Mouse (Mus musculus) liver, embryonic 12.5 days (tissue): ENCODE data around the gene Ldha. TPM values are rescaled to one million over a fixed set of nuclear protein-coding genes. Genes with fewer than 3 reads are reported as not detected.

Source experiments
- ATAC-seq: fragments of 200-750 bp; cut with Nextera tagmentation; 2 replicates; pipeline ENCODE4 v1.8.0; 2017; ENCODE audit warnings: moderate number of reproducible peaks, mild to moderate bottlenecking, moderate library complexity
- H3K27ac ChIP-seq: fragments of 300-500 bp; sonication (generic); 2 replicates; pipeline ENCODE4 v1.5.1; 2016; ENCODE audit warnings: mild to moderate bottlenecking
- H3K27me3 ChIP-seq: fragments of 300-500 bp; sonication (generic); replicated peaks from 2 replicates; pipeline ENCODE4 v1.6.1; 2016; ENCODE audit warnings: mild to moderate bottlenecking, moderate library complexity
- H3K36me3 ChIP-seq: fragments of 300-500 bp; sonication (generic); 2 replicates; pipeline ENCODE4 v1.6.1; 2016; ENCODE audit warnings: mild to moderate bottlenecking, moderate library complexity
- H3K4me1 ChIP-seq: fragments of 300-500 bp; sonication (generic); 2 replicates; pipeline ENCODE4 v1.6.1; 2016
- H3K4me2 ChIP-seq: fragments of 300-500 bp; sonication (generic); 2 replicates; pipeline ENCODE4 v1.6.1; 2016; ENCODE audit warnings: mild to moderate bottlenecking, moderate library complexity
- H3K4me3 ChIP-seq: fragments of 300-500 bp; sonication (generic); 2 replicates; pipeline ENCODE4 v1.5.1; 2016; ENCODE audit warnings: mild to moderate bottlenecking, moderate library complexity
- H3K9ac ChIP-seq: fragments of 300-500 bp; sonication (generic); 2 replicates; pipeline ENCODE4 v1.6.1; 2016; ENCODE audit warnings: mild to moderate bottlenecking, moderate library complexity
- H3K9me3 ChIP-seq: fragments of 300-500 bp; sonication (generic); replicated peaks from 2 replicates; pipeline ENCODE4 v1.6.1; 2016; ENCODE audit warnings: mild to moderate bottlenecking, moderate library complexity
- WGBS: fragments of 180-500 bp; shearing (Covaris S2); methylation state at CpG from one replicate; pipeline ENCODE4 v1.1.7; 2016; ENCODE audit not compliant: insufficient replicate concordance; 5-methylcytosine and 5-hydroxymethylcytosine counted together
- polyA plus RNA-seq: library from polyadenylated mRNA; unstranded; fragments of >200 nt; fragmentation: Nextera tagmentation; extraction: Ambion mirVana; gene quantifications from 2 replicates; pipeline ENCODE4 v1.2.1, GENCODE M21; 2016

The Ldha gene
- polyA plus RNA-seq, 1 experiment from 2014 or later, result 1,789 TPM

DNA sequence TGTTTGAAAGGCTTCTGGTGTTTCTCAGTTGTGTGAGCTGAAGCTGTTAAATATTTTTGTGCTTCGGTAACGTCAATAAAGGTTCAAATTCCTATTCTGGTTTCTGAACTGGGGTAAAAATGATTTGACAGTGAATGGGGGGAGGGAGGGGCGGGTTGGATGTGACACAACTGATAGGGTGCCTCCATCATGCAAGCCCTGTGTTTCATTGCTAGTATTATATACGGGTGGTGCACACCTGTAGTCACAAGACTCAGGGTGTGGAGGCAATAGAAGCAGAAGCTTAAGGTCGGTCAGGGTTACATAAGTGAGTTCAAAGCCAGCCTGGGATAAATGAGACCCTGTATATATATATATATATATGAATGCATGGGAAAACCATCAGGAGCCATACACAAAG, 1.4 kb upstream of the Ldha start:
- peaks cover 63% of the 10 kb centered on the region for H3K4me1 ChIP-seq
- WGBS, result 55% methylated on average over 5 of the region's 5 CpGs
- no peak for ATAC-seq

DNA sequence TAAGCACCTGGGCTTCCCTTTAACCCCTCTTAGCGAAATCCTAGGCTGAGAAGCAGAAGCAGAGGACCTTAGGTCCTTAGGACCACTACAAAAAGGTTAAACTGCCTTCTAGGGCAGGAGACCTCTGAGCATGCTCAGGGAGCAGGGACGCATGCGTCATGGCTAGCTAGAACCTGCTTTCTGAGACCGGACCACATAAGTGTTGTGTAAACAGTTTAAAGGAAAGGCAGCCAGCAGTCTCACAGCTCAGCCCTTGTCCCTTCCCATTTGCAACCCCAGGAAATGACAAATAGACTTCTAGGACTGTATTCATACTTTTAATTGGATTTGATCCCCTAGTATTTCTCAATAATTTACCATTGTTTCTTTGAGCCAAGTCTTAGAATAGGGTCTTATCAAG, 949 bp upstream of the Ldha start:
- H3K4me3 ChIP-seq, result no peak overlapping the region
- no peak overlapping the region for H3K4me2 ChIP-seq
- no peaks in the 10 kb centered on the region for H3K9me3 ChIP-seq
- H3K4me1 ChIP-seq, result peaks cover 65% of the 10 kb centered on the region
- ATAC-seq, result no peak
- no peak overlapping the region for H3K9ac ChIP-seq
- WGBS, result 48% methylated on average over 4 of the region's 4 CpGs
- H3K36me3 ChIP-seq, result no peaks in the 10 kb centered on the region
- 0 out of 2 replicates have a peak overlapping the region, but pooled peaks have one; percentile 30 for H3K27ac ChIP-seq
- no peaks in the 10 kb centered on the region for H3K27me3 ChIP-seq

More for the DNA sequence above, 1.4 kb upstream of the Ldha start:
- Histone ChIP-seq H3K4me2 (no peak overlapping the region), H3K27me3 (no peaks in the 10 kb centered on the region), H3K36me3 (no peaks in the 10 kb centered on the region), H3K9ac (no peak overlapping the region), H3K9me3 (no peaks in the 10 kb centered on the region), H3K27ac (peak overlapping the region; percentile 73; the same call in 1 of the 2 replicates), H3K4me3 (no peak overlapping the region)

DNA sequence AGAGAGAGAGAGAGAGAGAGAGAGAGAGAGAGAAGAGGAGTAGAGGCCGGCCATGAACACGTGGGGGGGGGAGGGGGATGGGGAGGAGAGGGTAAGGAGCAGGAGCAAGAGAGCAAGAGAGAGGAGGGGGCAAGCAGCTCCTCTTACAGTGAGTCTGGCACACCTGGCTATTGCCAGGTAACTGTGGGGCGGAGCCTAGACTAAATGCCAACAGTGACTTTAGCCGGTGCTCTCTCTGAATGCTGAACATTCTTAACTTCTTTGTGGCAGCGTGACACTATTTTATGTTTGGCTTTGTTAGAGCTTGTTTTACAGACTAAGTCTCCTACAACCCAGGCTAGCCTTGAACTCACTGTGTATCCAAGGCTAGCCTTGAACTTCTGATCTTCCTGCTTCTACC, 1.0 kb downstream of the Ldha start:
- Histone ChIP-seq H3K9me3 (no peaks in the 10 kb centered on the region), H3K27me3 (no peaks in the 10 kb centered on the region), H3K4me3 (no peak overlapping the region), H3K36me3 (no peaks in the 10 kb centered on the region), H3K27ac (no peak overlapping the region), H3K9ac (no peak overlapping the region), H3K4me2 (no peak overlapping the region), H3K4me1 (peaks cover 74% of the 10 kb centered on the region)
- ATAC-seq, result no peak
- whole genome bisulfite sequencing, result 51% methylated on average over 5 of the region's 5 CpGs

DNA sequence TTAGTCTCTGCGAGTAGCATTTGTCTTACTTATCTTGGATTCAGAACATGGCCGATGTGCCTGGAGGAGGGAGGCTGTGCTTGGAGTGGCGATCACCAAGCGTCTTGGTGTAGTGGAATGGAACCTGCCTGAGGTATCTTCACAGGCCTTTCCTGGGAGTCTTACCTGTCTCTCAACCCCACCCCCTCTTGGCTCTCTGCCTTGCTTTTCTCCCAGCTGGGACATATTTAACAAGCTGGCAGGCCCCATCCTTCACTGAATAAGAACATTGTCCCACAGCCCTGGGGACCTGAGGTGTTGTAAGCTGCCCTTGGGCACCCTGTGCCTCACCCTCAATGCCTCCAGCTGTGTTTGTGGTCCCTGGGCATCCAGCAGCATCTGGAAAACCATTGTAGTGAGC, 2.3 kb downstream of the Ldha start:
- Histone ChIP-seq H3K36me3 (peaks cover 12% of the 10 kb centered on the region), H3K9ac (no peak overlapping the region), H3K27me3 (no peaks in the 10 kb centered on the region), H3K4me2 (no peak overlapping the region), H3K4me1 (peaks cover 76% of the 10 kb centered on the region), H3K27ac (no peak overlapping the region), H3K9me3 (no peaks in the 10 kb centered on the region), H3K4me3 (no peak overlapping the region)
- no peak for ATAC-seq
- 83% methylated on average over 4 of the region's 4 CpGs for WGBS

DNA sequence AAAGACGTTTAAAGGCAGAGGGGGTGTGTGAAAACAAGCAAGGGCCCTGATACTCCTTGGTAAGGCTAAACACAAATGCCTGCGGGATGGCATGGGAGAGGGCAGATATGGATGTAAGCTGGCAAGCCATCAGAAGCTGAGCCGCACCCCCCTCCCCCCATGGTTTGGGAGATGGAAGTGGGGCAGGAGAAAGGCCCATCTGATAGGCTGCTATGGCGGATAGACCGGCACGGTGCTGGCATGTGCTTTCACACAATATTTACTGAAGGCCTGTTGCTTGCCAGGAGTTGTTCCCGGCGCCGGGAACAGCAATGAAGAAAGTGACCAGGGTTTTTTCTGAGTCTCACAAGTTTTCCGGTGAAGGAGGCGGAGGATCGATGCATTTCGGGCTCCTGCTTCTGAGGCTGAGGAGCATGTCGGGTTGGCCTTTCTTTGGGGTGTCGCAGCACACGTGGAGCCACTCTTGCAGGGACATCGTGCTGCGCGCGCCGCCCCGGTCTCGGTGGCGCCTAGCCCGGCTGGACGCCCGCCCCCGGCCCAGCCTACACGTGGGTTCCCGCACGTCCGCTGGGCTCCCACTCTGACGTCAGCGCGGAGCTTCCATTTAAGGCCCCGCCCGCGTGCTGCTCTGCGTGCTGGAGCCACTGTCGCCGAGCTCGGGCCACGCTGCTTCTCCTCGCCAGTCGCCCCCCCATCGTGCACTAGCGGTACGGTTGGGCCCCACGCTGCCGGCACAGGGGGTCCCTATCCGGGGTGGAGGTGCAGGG, 4.1 kb downstream of the Ldha start:
- peak overlapping the region; percentile 88 for H3K27ac ChIP-seq
- H3K27me3 ChIP-seq, result no peaks in the 10 kb centered on the region
- peak overlapping the region; percentile 83 for H3K4me3 ChIP-seq
- H3K9me3 ChIP-seq, result no peaks in the 10 kb centered on the region
- peak; percentile 78 for ATAC-seq
- H3K9ac ChIP-seq, result peak overlapping the region; percentile 91
- under 1% methylated on average over 51 of the region's 51 CpGs for WGBS
- H3K4me2 ChIP-seq, result peak overlapping the region; percentile 99
- H3K4me1 ChIP-seq, result peaks cover 65% of the 10 kb centered on the region
- peaks cover 30% of the 10 kb centered on the region for H3K36me3 ChIP-seq

DNA sequence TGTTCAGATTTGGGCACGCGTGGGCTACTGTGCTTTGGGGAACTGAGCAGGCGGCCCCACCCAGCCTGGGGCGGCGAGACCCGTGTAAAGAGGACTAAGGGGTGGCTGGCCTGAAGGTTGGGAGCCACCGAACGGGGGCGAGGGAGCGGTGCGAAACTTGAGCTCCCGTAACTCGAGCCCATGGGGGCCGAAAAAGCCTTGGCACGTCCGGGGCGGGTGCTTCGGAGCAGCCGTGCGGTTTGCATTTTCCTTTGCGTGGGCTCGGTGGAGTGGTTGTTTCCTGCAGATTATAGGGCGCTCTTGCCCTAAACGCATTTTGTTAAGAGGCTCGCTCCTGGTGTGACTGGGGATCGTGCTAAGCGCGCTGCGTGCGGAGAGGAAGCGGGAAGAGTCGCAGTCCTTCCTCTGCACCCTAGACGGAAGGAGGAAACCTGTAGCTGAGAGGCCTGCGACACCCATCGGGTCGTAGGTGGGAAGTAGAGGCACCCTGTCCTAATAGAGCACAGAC, 4.8 kb downstream of the Ldha start:
- Histone ChIP-seq H3K9ac (peak overlapping the region; percentile 91), H3K4me1 (peaks cover 59% of the 10 kb centered on the region), H3K27ac (peak overlapping the region; percentile 88), H3K36me3 (peaks cover 36% of the 10 kb centered on the region), H3K4me3 (peak overlapping the region; percentile 83), H3K27me3 (no peaks in the 10 kb centered on the region), H3K4me2 (peak overlapping the region; percentile 99), H3K9me3 (no peaks in the 10 kb centered on the region)
- under 1% methylated on average over 36 of the region's 36 CpGs for WGBS
- peak; percentile 9 for ATAC-seq

DNA sequence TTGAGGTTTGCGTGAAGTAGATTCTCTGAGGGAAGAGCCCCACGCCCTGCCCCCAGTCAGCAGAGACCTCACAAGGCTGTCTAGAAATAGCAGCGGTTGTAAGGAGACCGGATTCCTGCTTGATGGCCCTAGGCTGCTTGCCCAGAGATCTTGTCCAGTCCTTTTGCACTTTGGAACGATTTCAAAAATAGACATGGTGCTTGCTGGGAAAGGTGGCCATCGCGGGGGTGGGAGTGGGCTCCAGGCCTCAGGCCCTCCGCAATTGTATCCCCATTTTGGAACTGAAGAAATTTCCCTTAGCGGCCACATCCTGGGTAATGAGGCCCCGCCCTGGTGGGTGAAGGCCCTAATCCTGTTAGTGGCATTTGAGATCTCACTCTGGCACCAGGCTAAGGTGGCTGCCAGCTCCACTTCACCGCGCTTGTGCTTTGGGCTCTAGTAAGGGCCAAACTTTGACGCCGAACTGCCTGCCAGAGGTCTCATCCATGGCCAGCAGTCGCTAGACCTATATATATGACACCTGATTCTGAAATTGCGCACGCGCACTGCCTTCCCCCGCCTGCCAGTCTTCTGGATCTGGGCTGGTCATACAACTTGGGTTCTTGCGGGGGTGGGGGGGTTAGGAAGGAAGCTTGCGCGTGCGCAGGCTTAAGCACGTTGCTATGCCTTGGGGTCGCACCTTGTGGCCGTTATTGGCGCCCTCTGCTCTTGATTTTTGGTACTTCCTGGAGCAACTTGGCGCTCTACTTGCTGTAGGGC, 5.4 kb downstream of the Ldha start:
- no peaks in the 10 kb centered on the region for H3K9me3 ChIP-seq
- WGBS, result 2% methylated on average over 28 of the region's 28 CpGs
- H3K4me3 ChIP-seq, result peak overlapping the region; percentile 83
- peak overlapping the region; percentile 88 for H3K27ac ChIP-seq
- no peaks in the 10 kb centered on the region for H3K27me3 ChIP-seq
- H3K9ac ChIP-seq, result peak overlapping the region; percentile 91
- peak overlapping the region; percentile 99 for H3K4me2 ChIP-seq
- peak; percentile 56 for ATAC-seq
- H3K4me1 ChIP-seq, result peaks cover 53% of the 10 kb centered on the region
- peaks cover 43% of the 10 kb centered on the region for H3K36me3 ChIP-seq

DNA sequence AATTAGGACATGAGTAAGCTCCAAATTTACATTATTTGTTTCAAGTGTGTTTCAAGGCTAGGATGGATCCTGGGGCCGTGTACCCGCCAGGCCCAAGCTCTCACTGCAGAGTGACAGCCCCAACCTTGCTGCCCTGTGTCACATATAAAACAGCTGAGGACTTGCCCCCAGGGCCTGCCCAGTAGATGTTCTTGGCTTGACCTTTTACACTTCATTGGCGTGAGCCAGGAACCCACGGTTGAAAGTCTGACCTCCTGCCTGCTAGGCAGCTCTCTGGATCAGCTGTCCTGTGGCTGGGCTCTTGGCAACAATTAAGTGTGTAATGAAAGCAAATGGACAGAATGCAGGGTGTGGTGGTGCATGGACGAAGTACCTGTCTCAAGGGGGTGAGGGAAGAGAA, 8.0 kb downstream of the Ldha start:
- no peak overlapping the region for H3K4me3 ChIP-seq
- H3K4me2 ChIP-seq, result no peak overlapping the region
- H3K4me1 ChIP-seq, result peaks cover 39% of the 10 kb centered on the region
- H3K9ac ChIP-seq, result no peak overlapping the region
- 75% methylated on average over 5 of the region's 5 CpGs for WGBS
- no peaks in the 10 kb centered on the region for H3K9me3 ChIP-seq
- ATAC-seq, result no peak
- peaks cover 69% of the 10 kb centered on the region for H3K36me3 ChIP-seq
- H3K27me3 ChIP-seq, result no peaks in the 10 kb centered on the region
- H3K27ac ChIP-seq, result no peak overlapping the region

DNA sequence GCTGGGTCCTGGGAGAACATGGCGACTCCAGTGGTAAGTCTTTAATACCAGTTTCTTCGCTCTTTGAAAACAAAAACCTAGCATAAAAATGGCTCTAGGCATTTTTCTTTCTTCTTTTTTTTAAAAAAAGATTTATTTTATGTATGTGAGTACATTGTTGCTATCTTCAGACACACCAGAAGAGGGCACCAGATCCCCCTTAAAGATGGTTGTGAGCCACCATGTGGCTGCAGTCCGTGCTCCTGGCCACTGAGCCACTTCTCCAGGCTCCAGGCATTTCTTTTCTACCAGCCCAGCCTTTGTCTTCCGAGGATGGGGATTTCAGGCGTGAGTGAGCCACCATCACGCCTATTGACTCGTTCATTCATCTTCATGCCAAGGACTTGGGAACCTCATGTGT, 9.8 kb downstream of the Ldha start:
- H3K4me1 ChIP-seq, result peaks cover 27% of the 10 kb centered on the region
- H3K9ac ChIP-seq, result no peak overlapping the region
- no peak overlapping the region for H3K4me3 ChIP-seq
- H3K27me3 ChIP-seq, result no peaks in the 10 kb centered on the region
- no peak overlapping the region for H3K4me2 ChIP-seq
- no peak overlapping the region for H3K27ac ChIP-seq
- H3K9me3 ChIP-seq, result no peaks in the 10 kb centered on the region
- ATAC-seq, result no peak
- WGBS, result 77% methylated on average over 7 of the region's 7 CpGs
- peaks cover 86% of the 10 kb centered on the region for H3K36me3 ChIP-seq

DNA sequence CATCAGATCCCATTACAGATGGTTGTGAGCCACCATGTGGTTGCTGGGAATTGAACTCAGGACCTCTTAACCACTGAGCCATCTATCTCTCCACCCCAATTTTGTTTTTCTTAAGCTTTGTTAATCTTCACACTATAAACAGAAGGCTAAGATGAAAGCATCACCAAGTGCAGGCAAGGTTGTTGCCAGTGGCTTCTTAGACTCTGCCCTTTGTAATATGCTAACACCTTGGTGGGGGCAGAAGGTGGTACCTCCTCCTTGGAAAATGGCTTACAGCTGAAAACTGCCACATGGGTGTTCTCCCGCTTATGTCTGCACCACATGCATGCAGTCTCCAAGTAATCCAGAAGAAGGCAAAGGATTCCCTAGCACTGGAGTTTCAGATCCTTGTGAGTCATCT, 11.4 kb downstream of the Ldha start:
- Histone ChIP-seq H3K27me3 (no peaks in the 10 kb centered on the region), H3K36me3 (peaks cover 91% of the 10 kb centered on the region), H3K4me1 (peaks cover 16% of the 10 kb centered on the region), H3K9ac (no peak overlapping the region), H3K4me3 (no peak overlapping the region), H3K9me3 (no peaks in the 10 kb centered on the region), H3K27ac (no peak overlapping the region), H3K4me2 (no peak overlapping the region)
- 71% methylated on average over 1 of the region's 1 CpGs for WGBS
- no peak for ATAC-seq

DNA sequence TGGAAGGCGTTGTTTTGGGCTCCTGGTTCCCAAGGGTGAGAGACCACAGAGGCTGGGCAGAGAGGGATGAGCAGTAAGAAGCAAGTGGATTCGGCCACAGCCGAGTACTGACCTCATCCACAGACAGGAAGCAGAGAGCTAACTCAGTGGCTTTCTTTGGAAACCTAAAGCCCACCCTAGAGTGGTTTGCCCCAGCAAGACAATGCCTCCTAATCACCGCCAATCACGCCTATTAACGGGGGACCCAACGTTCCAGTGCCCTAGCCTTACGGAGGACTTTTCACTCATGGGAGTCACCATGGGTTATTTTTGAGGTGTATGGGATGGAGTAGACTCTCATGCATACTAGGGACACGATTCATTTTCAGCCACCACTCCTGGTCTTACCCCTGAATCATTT, 12.1 kb downstream of the Ldha start:
- Histone ChIP-seq H3K9ac (no peak overlapping the region), H3K4me2 (no peak overlapping the region), H3K9me3 (no peaks in the 10 kb centered on the region), H3K27ac (no peak overlapping the region), H3K27me3 (no peaks in the 10 kb centered on the region), H3K4me1 (peaks cover 9% of the 10 kb centered on the region), H3K36me3 (peaks cover 84% of the 10 kb centered on the region), H3K4me3 (no peak overlapping the region)
- WGBS, result 83% methylated on average over 9 of the region's 9 CpGs
- ATAC-seq, result no peak

DNA sequence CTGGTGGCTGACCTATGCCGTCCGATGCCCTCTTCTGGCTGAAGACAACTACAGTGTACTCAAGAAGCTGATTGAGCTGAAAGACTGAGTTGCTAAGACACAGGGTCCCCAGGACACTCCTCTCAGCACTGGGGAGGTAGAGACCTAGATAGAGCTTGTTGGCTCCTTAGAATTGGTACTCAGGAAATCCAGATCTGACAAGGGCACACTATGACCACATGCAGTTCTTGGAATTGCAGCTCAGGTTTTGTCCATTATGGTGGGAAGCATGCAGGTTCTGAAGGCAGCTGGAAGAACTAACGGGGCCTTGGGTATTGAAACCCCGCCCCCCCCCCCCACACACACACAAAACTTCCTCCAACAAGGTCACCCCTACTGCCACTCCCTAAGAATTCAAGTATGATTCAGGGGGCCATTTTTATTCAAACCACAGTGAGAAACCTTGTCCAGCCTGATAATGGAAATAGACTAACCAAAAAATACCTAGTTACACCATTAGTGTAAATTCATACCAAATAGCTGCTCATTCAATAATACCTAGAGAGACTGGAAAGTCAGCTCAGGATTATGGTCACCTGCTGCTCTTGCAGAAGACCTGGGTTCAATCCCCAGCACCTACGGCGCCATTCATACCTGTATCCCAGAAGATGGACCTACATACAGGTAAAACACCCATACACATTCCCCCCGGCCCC, 14.7 kb downstream of the Ldha start:
- ATAC-seq, result peak; percentile 28; the same call in 1 of the 2 replicates
- 55% methylated on average over 7 of the region's 7 CpGs for WGBS
- Histone ChIP-seq H3K4me3 (no peak overlapping the region), H3K27ac (no peak overlapping the region), H3K9ac (no peak overlapping the region), H3K36me3 (peaks cover 57% of the 10 kb centered on the region), H3K4me2 (no peak overlapping the region), H3K4me1 (no peaks in the 10 kb centered on the region), H3K27me3 (no peaks in the 10 kb centered on the region), H3K9me3 (no peaks in the 10 kb centered on the region)
